Mouse (Mus musculus) CH12.LX (cell line): Measurements from ENCODE around the gene Pcdh7. TPM values are rescaled to one million over a fixed set of nuclear protein-coding genes. Genes with fewer than 3 reads are reported as not detected.

Source experiments
- DNase-seq: peaks from one replicate; pipeline ENCODE4 v3.0.0-alpha.2; 2013; ENCODE audit errors: extremely low read depth
- H3K27ac ChIP-seq: 2 replicates; pipeline ENCODE4 v1.5.1; 2012; ENCODE audit warnings: low read depth, mild to moderate bottlenecking, control low read depth, moderate library complexity; ENCODE audit not compliant: insufficient read depth
- H3K27me3 ChIP-seq: replicated peaks from 2 replicates; pipeline ENCODE3; 2012; ENCODE audit warnings: inconsistent platforms
- H3K36me3 ChIP-seq, 2 experiments: replicated peaks in 1 of 2; 2 replicates each; pipeline versions ENCODE3 to v1.6.1; 2012; ENCODE audit warnings: inconsistent platforms in 1 of 2, low read length in 1 of 2, mild to moderate bottlenecking in 1 of 2, mixed read lengths in 1 of 2, moderate library complexity in 1 of 2; ENCODE audit not compliant: control insufficient read depth in 1 of 2, insufficient read depth in 1 of 2
- H3K4me1 ChIP-seq, 2 experiments: 2 replicates each; pipeline ENCODE4 v1.6.1; 2012; ENCODE audit warnings: inconsistent platforms in 1 of 2, moderate library complexity in 1 of 2; ENCODE audit not compliant: insufficient read depth in 2 of 2, control insufficient read depth in 1 of 2
- H3K4me2 ChIP-seq: 2 replicates; pipeline ENCODE4 v1.6.1; 2012; ENCODE audit warnings: low read depth, mild to moderate bottlenecking, control low read depth; ENCODE audit not compliant: poor library complexity, insufficient read depth, severe bottlenecking
- H3K4me3 ChIP-seq, 3 experiments: fragments of 150-350 bp in 1 of 3; sonication (generic) in 1 of 3; replicated peaks in 1 of 3; 2 replicates each; pipeline versions ENCODE3 to v1.5.1; 2011 to 2012; ENCODE audit warnings: low read depth in 2 of 3, low read length in 2 of 3, mild to moderate bottlenecking in 2 of 3, moderate library complexity in 2 of 3, control low read depth in 1 of 3, improper control_type of control experiment in 1 of 3, inconsistent platforms in 1 of 3, mixed read lengths in 1 of 3; ENCODE audit not compliant: poor library complexity in 1 of 3
- H3K79me2 ChIP-seq: replicated peaks from 2 replicates; pipeline ENCODE4 v1.6.1; 2012; ENCODE audit warnings: mild to moderate bottlenecking, moderate library complexity; ENCODE audit not compliant: control insufficient read depth, poor library complexity, insufficient read depth, severe bottlenecking; ENCODE audit errors: extremely low read depth
- H3K9ac ChIP-seq: 2 replicates; pipeline ENCODE4 v1.6.1; 2012; ENCODE audit warnings: low read depth, mild to moderate bottlenecking, control low read depth, moderate library complexity; ENCODE audit not compliant: insufficient read depth
- H3K9me3 ChIP-seq: replicated peaks from 2 replicates; pipeline ENCODE3; 2012; ENCODE audit warnings: low read length, inconsistent platforms, mixed read lengths
- CHD1 ChIP-seq: IDR thresholded peaks from 2 replicates; pipeline ENCODE4 v1.6.1; 2012; ENCODE audit warnings: low read depth, low read length, improper control_type of control experiment, inconsistent platforms
- CTCF ChIP-seq, 2 experiments: IDR thresholded peaks in 1 of 2; conservative IDR thresholded peaks in 1 of 2; 2 replicates each; pipeline ENCODE4 v1.5.1; 2011 to 2012; ENCODE audit warnings: low read depth in 2 of 2, low read length in 2 of 2, improper control_type of control experiment in 1 of 2, inconsistent platforms in 1 of 2, mild to moderate bottlenecking in 1 of 2, moderate library complexity in 1 of 2
- EP300 ChIP-seq: IDR thresholded peaks from 2 replicates; pipeline ENCODE4 v1.6.1; 2011; ENCODE audit warnings: low read length, improper control_type of control experiment
- ETS1 ChIP-seq: conservative IDR thresholded peaks from 2 replicates; pipeline ENCODE4 v1.6.1; 2012; ENCODE audit warnings: low read depth, mild to moderate bottlenecking, inconsistent platforms, low read length, improper control_type of control experiment, moderate library complexity
- GABPA ChIP-seq: IDR thresholded peaks from 2 replicates; pipeline ENCODE4 v1.6.1; 2012; ENCODE audit warnings: low read depth, low read length, improper control_type of control experiment, inconsistent platforms; ENCODE audit not compliant: insufficient replicate concordance
- HCFC1 ChIP-seq: IDR thresholded peaks from 2 replicates; pipeline ENCODE4 v1.6.1; 2012; ENCODE audit warnings: low read depth, mild to moderate bottlenecking, inconsistent platforms, low read length, improper control_type of control experiment
- IRF4 ChIP-seq: IDR thresholded peaks from 2 replicates; pipeline ENCODE4 v1.6.1; 2014; ENCODE audit warnings: low read depth, mild to moderate bottlenecking, inconsistent platforms, low read length, improper control_type of control experiment
- JUN ChIP-seq: IDR thresholded peaks from 2 replicates; pipeline ENCODE4 v1.6.1; 2011; ENCODE audit warnings: low read depth, mild to moderate bottlenecking, low read length, improper control_type of control experiment, moderate library complexity; ENCODE audit not compliant: insufficient read depth
- JUND ChIP-seq: conservative IDR thresholded peaks from 2 replicates; pipeline ENCODE4 v1.6.1; 2011; ENCODE audit warnings: low read depth, low read length, improper control_type of control experiment
- KAT2A ChIP-seq: IDR thresholded peaks from 2 replicates; pipeline ENCODE4 v1.6.1; 2012; ENCODE audit warnings: low read length, improper control_type of control experiment, inconsistent platforms; ENCODE audit not compliant: insufficient replicate concordance
- MAZ ChIP-seq: IDR thresholded peaks from 2 replicates; pipeline ENCODE4 v1.6.1; 2012; ENCODE audit warnings: low read depth, mild to moderate bottlenecking, inconsistent platforms, low read length, improper control_type of control experiment, moderate library complexity
- MEF2A ChIP-seq: IDR thresholded peaks from 2 replicates; pipeline ENCODE4 v1.6.1; 2014; ENCODE audit warnings: low read depth, mild to moderate bottlenecking, inconsistent platforms, low read length, improper control_type of control experiment, borderline replicate concordance
- MXI1 ChIP-seq: IDR thresholded peaks from 2 replicates; pipeline ENCODE4 v1.6.1; 2011; ENCODE audit warnings: mild to moderate bottlenecking, low read depth, low read length, improper control_type of control experiment
- MYC ChIP-seq: IDR thresholded peaks from 2 replicates; pipeline ENCODE4 v1.6.1; 2011; ENCODE audit warnings: low read depth, mild to moderate bottlenecking, improper control_type of control experiment, low read length
- POLR2A ChIP-seq: IDR thresholded peaks from 2 replicates; pipeline ENCODE4 v1.6.1; 2011; ENCODE audit warnings: low read depth, mild to moderate bottlenecking, improper control_type of control experiment, low read length
- RCOR1 ChIP-seq: conservative IDR thresholded peaks from 2 replicates; pipeline ENCODE4 v1.6.1; 2012; ENCODE audit warnings: low read depth, mild to moderate bottlenecking, inconsistent platforms, low read length, improper control_type of control experiment
- SMC3 ChIP-seq: IDR thresholded peaks from 2 replicates; pipeline ENCODE4 v1.6.1; 2011; ENCODE audit warnings: low read depth, low read length, improper control_type of control experiment
- TBP ChIP-seq: conservative IDR thresholded peaks from 2 replicates; pipeline ENCODE4 v1.6.1; 2011; ENCODE audit warnings: low read depth, low read length, improper control_type of control experiment
- USF1 ChIP-seq: IDR thresholded peaks from 2 replicates; pipeline ENCODE4 v1.6.1; 2014; ENCODE audit warnings: low read depth, mild to moderate bottlenecking, inconsistent platforms, low read length, improper control_type of control experiment
- USF2 ChIP-seq: conservative IDR thresholded peaks from 2 replicates; pipeline ENCODE4 v1.6.1; 2011; ENCODE audit warnings: low read depth, low read length, improper control_type of control experiment
- ZC3H11A ChIP-seq: IDR thresholded peaks from 2 replicates; pipeline ENCODE4 v1.6.1; 2012; ENCODE audit warnings: low read depth, mild to moderate bottlenecking, inconsistent platforms, low read length, improper control_type of control experiment
- ZKSCAN1 ChIP-seq: IDR thresholded peaks from 2 replicates; pipeline ENCODE4 v1.6.1; 2012; ENCODE audit warnings: low read depth, inconsistent platforms, low read length, improper control_type of control experiment, borderline replicate concordance
- ZMIZ1 ChIP-seq: IDR thresholded peaks from 2 replicates; pipeline ENCODE4 v1.6.1; 2012; ENCODE audit warnings: low read depth, mild to moderate bottlenecking, inconsistent platforms, low read length, improper control_type of control experiment
- dilution Hi-C: fragments of 300-500 bp; cut with MboI; formaldehyde crosslinking; loops from 2 replicates; pipeline ENCODE4 v1.14.3; 2020; ENCODE audit warnings: low sequenced_read_pairs; ENCODE audit not compliant: extremely low pct_unique_long_range_greater_than_20kb, extremely low pct_ligation_motif_present
- in situ Hi-C: fragments of 300-500 bp; cut with MboI; formaldehyde crosslinking; loops from 3 replicates; pipeline ENCODE4 v1.14.3; 2019; ENCODE audit warnings: low sequenced_read_pairs, low pct_ligation_motif_present, low pct_unique_long_range_greater_than_20kb, mixed read lengths
- polyA plus RNA-seq: library from polyadenylated mRNA; unstranded; fragments of >175 nt; gene quantifications from 2 replicates; pipeline ENCODE4 v1.2.1, GENCODE M21; 2012; ENCODE audit warnings: low read depth; ENCODE audit not compliant: insufficient read length
- total RNA-seq, 2 experiments: library from RNA; depleted of rRNA; stranded (reverse); fragments of 300-350 nt in 1 of 2; fragments of >200 nt in 1 of 2; gene quantifications; 2 replicates each; pipeline ENCODE4 v1.2.3; 2012 to 2014

Pcdh7 gene
- total and polyA plus RNA-seq, 3 experiments = not detected

DNA sequence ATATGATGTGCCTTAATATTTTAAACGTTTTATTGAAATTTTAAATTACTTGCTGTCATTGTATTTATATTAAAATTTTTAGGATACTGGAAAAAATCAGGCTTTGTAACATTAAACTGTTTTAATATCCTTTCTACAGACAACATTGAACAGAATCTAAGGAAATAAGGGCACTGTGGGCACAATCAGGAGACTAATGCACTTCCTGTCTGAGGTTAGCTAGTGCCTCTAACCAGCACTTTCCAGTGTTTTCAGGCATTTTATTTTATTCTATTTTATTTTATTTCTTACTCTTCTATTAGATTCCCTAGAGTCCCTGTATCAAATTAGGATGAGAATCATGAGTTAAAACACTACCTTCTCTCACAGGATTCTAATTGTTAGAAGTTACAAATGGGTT lies 28.1 kb downstream of the Pcdh7 start:
- peaks cover 2% of the 10 kb centered on the region for H3K9me3 ChIP-seq
- no peak overlapping the region for H3K9ac ChIP-seq
- no peaks in the 10 kb centered on the region for H3K4me1 ChIP-seq
- H3K36me3 ChIP-seq = no peaks in the 10 kb centered on the region
- no peaks in the 10 kb centered on the region for H3K79me2 ChIP-seq
- no peak overlapping the region for H3K27ac ChIP-seq
- no peak overlapping the region for H3K4me3 ChIP-seq
- no peak overlapping the region for H3K4me2 ChIP-seq
- dilution Hi-C loops (no loop called here), in situ Hi-C loops (no loop called here)
- DNase-seq = no peak
- H3K27me3 ChIP-seq = no peaks in the 10 kb centered on the region
- no peak for TF ChIP-seq CTCF (conservative IDR thresholded peaks at IDR 0.05 in 1 of 2, IDR thresholded peaks at IDR 0.05 in 1 of 2; ENCODE audit: low read depth in 2 of 2, low read length in 2 of 2)
- no peak for TF ChIP-seq MXI1
- TF ChIP-seq ETS1 = no peak
- TF ChIP-seq GABPA = no peak
- no peak for TF ChIP-seq RCOR1

DNA sequence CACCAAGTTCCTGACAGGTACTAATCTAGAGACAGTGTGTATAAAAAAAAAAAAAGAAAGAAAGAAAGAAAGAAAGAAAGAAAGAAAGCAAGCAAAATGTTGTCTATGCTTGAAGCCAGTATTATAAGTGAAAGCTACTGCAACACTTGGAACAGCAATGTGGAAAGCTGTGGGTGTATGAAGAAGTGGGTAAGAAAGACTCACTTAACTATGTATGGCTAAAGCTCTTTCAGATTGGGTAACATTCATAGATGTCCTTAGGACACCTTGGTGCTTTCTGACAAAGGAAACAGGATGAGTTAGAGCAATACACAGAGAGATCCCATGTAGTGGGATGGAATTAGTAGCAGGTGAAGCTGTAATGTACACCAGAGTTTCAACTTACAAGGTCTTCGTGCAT lies 32.6 kb downstream of the Pcdh7 start:
- no peak overlapping the region for H3K4me3 ChIP-seq
- no peaks in the 10 kb centered on the region for H3K27me3 ChIP-seq
- dilution Hi-C loops (no loop called here), in situ Hi-C loops (no loop called here)
- no peak overlapping the region for H3K27ac ChIP-seq
- H3K4me1 ChIP-seq = no peaks in the 10 kb centered on the region
- no peak overlapping the region for H3K9ac ChIP-seq
- no peak for DNase-seq
- peaks cover 2% of the 10 kb centered on the region for H3K9me3 ChIP-seq
- H3K4me2 ChIP-seq = no peak overlapping the region
- H3K79me2 ChIP-seq = no peaks in the 10 kb centered on the region
- TF ChIP-seq ZKSCAN1 = no peak
- TF ChIP-seq HCFC1 = no peak
- TF ChIP-seq CHD1 = no peak
- TF ChIP-seq ETS1 = no peak
- no peak for TF ChIP-seq MXI1
- TF ChIP-seq EP300 = no peak
- no peak for TF ChIP-seq MYC
- no peak for TF ChIP-seq JUND
- no peak for TF ChIP-seq GABPA
- TF ChIP-seq USF2 = no peak
- no peak for TF ChIP-seq POLR2A
- no peak for TF ChIP-seq ZMIZ1
- H3K36me3 ChIP-seq = no peaks in the 10 kb centered on the region

DNA sequence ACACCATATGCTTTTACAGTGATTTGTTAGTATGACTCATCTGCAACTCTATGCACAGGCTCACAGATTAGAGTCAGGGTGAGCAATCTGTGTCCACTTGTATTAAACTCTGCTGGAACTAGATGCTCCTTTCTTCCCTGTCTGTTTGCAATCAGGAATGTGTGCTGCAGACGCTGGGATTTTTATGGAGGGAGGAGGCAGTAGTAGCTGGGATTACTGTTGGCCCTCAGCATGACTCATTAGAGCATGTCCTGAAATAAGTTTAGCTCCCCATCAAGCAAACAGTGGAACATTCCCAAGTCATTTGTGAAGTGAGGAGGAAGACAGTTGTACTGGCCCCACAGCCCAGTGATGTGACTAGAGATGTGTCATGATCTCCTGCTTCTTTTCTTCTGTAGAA lies 38.0 kb downstream of the Pcdh7 start:
- TF ChIP-seq ZC3H11A (no peak), USF1 (no peak), ZKSCAN1 (no peak), SMC3 (no peak), MAZ (no peak), JUN (no peak), MEF2A (no peak), IRF4 (no peak), CHD1 (no peak), TBP (no peak), KAT2A (no peak), USF2 (no peak)
- no peak for DNase-seq
- dilution Hi-C loops = no loop called here
- Histone ChIP-seq H3K4me3 (no peak overlapping the region), H3K4me1 (no peaks in the 10 kb centered on the region), H3K27me3 (no peaks in the 10 kb centered on the region), H3K79me2 (no peaks in the 10 kb centered on the region; the same call in 1 of the 2 replicates), H3K27ac (no peak overlapping the region), H3K9ac (no peak overlapping the region), H3K36me3 (no peaks in the 10 kb centered on the region), H3K4me2 (no peak overlapping the region), H3K9me3 (peaks cover 10% of the 10 kb centered on the region)
- in situ Hi-C loops = no loop called here
